Mouse (Mus musculus): Measurements from ENCODE around the gene Iqcf5.

GRCm38 (mm10) chr9:106561531-106561930 lies 47.2 kb downstream of the Iqcf5 start, which contains the start of gene Iqcf3:
- TF ChIP-seq CTCF (IDR thresholded peaks at IDR 0.05; ENCODE audit: borderline replicate concordance, control insufficient read depth, extremely low read depth, insufficient read depth, low read length, poor library complexity) = no peak
- no peak for TF ChIP-seq POLR2A (IDR thresholded peaks at IDR 0.05; ENCODE audit: control insufficient read depth, extremely low read depth, insufficient read depth, low read length, poor library complexity)
